Mouse (Mus musculus) CH12.LX (cell line): ENCODE measurements around the gene Col23a1. TPM values are rescaled to one million over a fixed set of nuclear protein-coding genes. Genes with fewer than 3 reads are reported as not detected.

ENCODE experiments used
- DNase-seq: peaks from one replicate; pipeline ENCODE4 v3.0.0-alpha.2; 2013; ENCODE audit errors: extremely low read depth
- H3K27ac ChIP-seq: 2 replicates; pipeline ENCODE4 v1.5.1; 2012; ENCODE audit warnings: low read depth, mild to moderate bottlenecking, control low read depth, moderate library complexity; ENCODE audit not compliant: insufficient read depth
- H3K27me3 ChIP-seq: replicated peaks from 2 replicates; pipeline ENCODE3; 2012; ENCODE audit warnings: inconsistent platforms
- H3K36me3 ChIP-seq, 2 experiments: replicated peaks in 1 of 2; 2 replicates each; pipeline versions ENCODE3 to v1.6.1; 2012; ENCODE audit warnings: inconsistent platforms in 1 of 2, low read length in 1 of 2, mild to moderate bottlenecking in 1 of 2, mixed read lengths in 1 of 2, moderate library complexity in 1 of 2; ENCODE audit not compliant: control insufficient read depth in 1 of 2, insufficient read depth in 1 of 2
- H3K4me1 ChIP-seq, 2 experiments: 2 replicates each; pipeline ENCODE4 v1.6.1; 2012; ENCODE audit warnings: inconsistent platforms in 1 of 2, moderate library complexity in 1 of 2; ENCODE audit not compliant: insufficient read depth in 2 of 2, control insufficient read depth in 1 of 2
- H3K4me2 ChIP-seq: 2 replicates; pipeline ENCODE4 v1.6.1; 2012; ENCODE audit warnings: low read depth, mild to moderate bottlenecking, control low read depth; ENCODE audit not compliant: poor library complexity, insufficient read depth, severe bottlenecking
- H3K4me3 ChIP-seq, 3 experiments: fragments of 150-350 bp in 1 of 3; sonication (generic) in 1 of 3; replicated peaks in 1 of 3; 2 replicates each; pipeline versions ENCODE3 to v1.5.1; 2011 to 2012; ENCODE audit warnings: low read depth in 2 of 3, low read length in 2 of 3, mild to moderate bottlenecking in 2 of 3, moderate library complexity in 2 of 3, control low read depth in 1 of 3, improper control_type of control experiment in 1 of 3, inconsistent platforms in 1 of 3, mixed read lengths in 1 of 3; ENCODE audit not compliant: poor library complexity in 1 of 3
- H3K79me2 ChIP-seq: replicated peaks from 2 replicates; pipeline ENCODE4 v1.6.1; 2012; ENCODE audit warnings: mild to moderate bottlenecking, moderate library complexity; ENCODE audit not compliant: control insufficient read depth, poor library complexity, insufficient read depth, severe bottlenecking; ENCODE audit errors: extremely low read depth
- H3K9ac ChIP-seq: 2 replicates; pipeline ENCODE4 v1.6.1; 2012; ENCODE audit warnings: low read depth, mild to moderate bottlenecking, control low read depth, moderate library complexity; ENCODE audit not compliant: insufficient read depth
- H3K9me3 ChIP-seq: replicated peaks from 2 replicates; pipeline ENCODE3; 2012; ENCODE audit warnings: low read length, inconsistent platforms, mixed read lengths
- BHLHE40 ChIP-seq: IDR thresholded peaks from 2 replicates; pipeline ENCODE4 v1.6.1; 2011; ENCODE audit warnings: mild to moderate bottlenecking, low read depth, low read length, improper control_type of control experiment
- CHD1 ChIP-seq: IDR thresholded peaks from 2 replicates; pipeline ENCODE4 v1.6.1; 2012; ENCODE audit warnings: low read depth, low read length, improper control_type of control experiment, inconsistent platforms
- E2F4 ChIP-seq: IDR thresholded peaks from 2 replicates; pipeline ENCODE4 v1.6.1; 2011; ENCODE audit warnings: low read depth, low read length, improper control_type of control experiment; ENCODE audit not compliant: insufficient replicate concordance
- ELF1 ChIP-seq: IDR thresholded peaks from 2 replicates; pipeline ENCODE4 v1.6.1; 2014; ENCODE audit warnings: low read depth, mild to moderate bottlenecking, inconsistent platforms, low read length, improper control_type of control experiment
- EP300 ChIP-seq: IDR thresholded peaks from 2 replicates; pipeline ENCODE4 v1.6.1; 2011; ENCODE audit warnings: low read length, improper control_type of control experiment
- HCFC1 ChIP-seq: IDR thresholded peaks from 2 replicates; pipeline ENCODE4 v1.6.1; 2012; ENCODE audit warnings: low read depth, mild to moderate bottlenecking, inconsistent platforms, low read length, improper control_type of control experiment
- IRF4 ChIP-seq: IDR thresholded peaks from 2 replicates; pipeline ENCODE4 v1.6.1; 2014; ENCODE audit warnings: low read depth, mild to moderate bottlenecking, inconsistent platforms, low read length, improper control_type of control experiment
- MAX ChIP-seq: IDR thresholded peaks from 2 replicates; pipeline ENCODE4 v1.6.1; 2011; ENCODE audit warnings: low read length, improper control_type of control experiment
- MAZ ChIP-seq: IDR thresholded peaks from 2 replicates; pipeline ENCODE4 v1.6.1; 2012; ENCODE audit warnings: low read depth, mild to moderate bottlenecking, inconsistent platforms, low read length, improper control_type of control experiment, moderate library complexity
- MYC ChIP-seq: IDR thresholded peaks from 2 replicates; pipeline ENCODE4 v1.6.1; 2011; ENCODE audit warnings: low read depth, mild to moderate bottlenecking, improper control_type of control experiment, low read length
- NRF1 ChIP-seq: IDR thresholded peaks from 2 replicates; pipeline ENCODE4 v1.6.1; 2014; ENCODE audit warnings: low read depth, mild to moderate bottlenecking, inconsistent platforms, low read length, improper control_type of control experiment, moderate library complexity
- POLR2A ChIP-seq: IDR thresholded peaks from 2 replicates; pipeline ENCODE4 v1.6.1; 2011; ENCODE audit warnings: low read depth, mild to moderate bottlenecking, improper control_type of control experiment, low read length
- POLR2AphosphoS2 ChIP-seq: IDR thresholded peaks from 2 replicates; pipeline ENCODE4 v1.6.1; 2011; ENCODE audit warnings: low read depth, low read length, improper control_type of control experiment
- RCOR1 ChIP-seq: conservative IDR thresholded peaks from 2 replicates; pipeline ENCODE4 v1.6.1; 2012; ENCODE audit warnings: low read depth, mild to moderate bottlenecking, inconsistent platforms, low read length, improper control_type of control experiment
- SIN3A ChIP-seq: IDR thresholded peaks from 2 replicates; pipeline ENCODE4 v1.6.1; 2012; ENCODE audit warnings: low read length, improper control_type of control experiment, inconsistent platforms
- SMC3 ChIP-seq: IDR thresholded peaks from 2 replicates; pipeline ENCODE4 v1.6.1; 2011; ENCODE audit warnings: low read depth, low read length, improper control_type of control experiment
- TCF12 ChIP-seq: IDR thresholded peaks from 2 replicates; pipeline ENCODE4 v1.6.1; 2014; ENCODE audit warnings: low read depth, mild to moderate bottlenecking, inconsistent platforms, low read length, improper control_type of control experiment
- USF1 ChIP-seq: IDR thresholded peaks from 2 replicates; pipeline ENCODE4 v1.6.1; 2014; ENCODE audit warnings: low read depth, mild to moderate bottlenecking, inconsistent platforms, low read length, improper control_type of control experiment
- USF2 ChIP-seq: conservative IDR thresholded peaks from 2 replicates; pipeline ENCODE4 v1.6.1; 2011; ENCODE audit warnings: low read depth, low read length, improper control_type of control experiment
- ZKSCAN1 ChIP-seq: IDR thresholded peaks from 2 replicates; pipeline ENCODE4 v1.6.1; 2012; ENCODE audit warnings: low read depth, inconsistent platforms, low read length, improper control_type of control experiment, borderline replicate concordance
- ZMIZ1 ChIP-seq: IDR thresholded peaks from 2 replicates; pipeline ENCODE4 v1.6.1; 2012; ENCODE audit warnings: low read depth, mild to moderate bottlenecking, inconsistent platforms, low read length, improper control_type of control experiment
- ZNF384 ChIP-seq: IDR thresholded peaks from 2 replicates; pipeline ENCODE4 v1.6.1; 2012; ENCODE audit warnings: low read depth, low read length, improper control_type of control experiment, inconsistent platforms
- dilution Hi-C: fragments of 300-500 bp; cut with MboI; formaldehyde crosslinking; loops from 2 replicates; pipeline ENCODE4 v1.14.3; 2020; ENCODE audit warnings: low sequenced_read_pairs; ENCODE audit not compliant: extremely low pct_unique_long_range_greater_than_20kb, extremely low pct_ligation_motif_present
- in situ Hi-C: fragments of 300-500 bp; cut with MboI; formaldehyde crosslinking; loops from 3 replicates; pipeline ENCODE4 v1.14.3; 2019; ENCODE audit warnings: low sequenced_read_pairs, low pct_ligation_motif_present, low pct_unique_long_range_greater_than_20kb, mixed read lengths
- polyA plus RNA-seq: library from polyadenylated mRNA; unstranded; fragments of >175 nt; gene quantifications from 2 replicates; pipeline ENCODE4 v1.2.1, GENCODE M21; 2012; ENCODE audit warnings: low read depth; ENCODE audit not compliant: insufficient read length
- total RNA-seq, 2 experiments: library from RNA; depleted of rRNA; stranded (reverse); fragments of 300-350 nt in 1 of 2; fragments of >200 nt in 1 of 2; gene quantifications; 2 replicates each; pipeline ENCODE4 v1.2.3; 2012 to 2014

Gene Col23a1
- total and polyA plus RNA-seq, 3 experiments: 0.04 to 0.20 (median 0.08) TPM

GRCm38 (mm10) chr11:51396451-51396850, 106.7 kb downstream of the Col23a1 start:
- in situ Hi-C loops: no loop called here
- no peak for TF ChIP-seq NRF1
- no peak for TF ChIP-seq CHD1
- no peak for TF ChIP-seq IRF4
- no peak for TF ChIP-seq ZNF384
- no peak for TF ChIP-seq SIN3A
- no peak for TF ChIP-seq MAZ
- no peak for TF ChIP-seq HCFC1
- TF ChIP-seq E2F4: no peak
- no peak for TF ChIP-seq BHLHE40
- TF ChIP-seq POLR2AphosphoS2: no peak
- no peak for TF ChIP-seq MYC
- TF ChIP-seq TCF12: no peak
- TF ChIP-seq USF1: no peak
- TF ChIP-seq POLR2A: no peak
- no peak for TF ChIP-seq ZMIZ1
- TF ChIP-seq USF2: no peak

GRCm38 (mm10) chr11:51398084-51398483, 108.4 kb downstream of the Col23a1 start:
- no peak overlapping the region for H3K27ac ChIP-seq
- TF ChIP-seq EP300 (no peak), RCOR1 (no peak), MAX (no peak), ZKSCAN1 (no peak), MYC (no peak), ELF1 (no peak), BHLHE40 (no peak), USF1 (no peak), SMC3 (no peak)
- H3K9me3 ChIP-seq: no peaks in the 10 kb centered on the region
- dilution Hi-C loops: no loop called here
- H3K79me2 ChIP-seq: no peaks in the 10 kb centered on the region
- H3K4me1 ChIP-seq: no peaks in the 10 kb centered on the region
- H3K4me3 ChIP-seq: no peak overlapping the region
- in situ Hi-C loops: no loop called here
- no peaks in the 10 kb centered on the region for H3K36me3 ChIP-seq
- no peak for DNase-seq
- peaks cover 82% of the 10 kb centered on the region for H3K27me3 ChIP-seq
- H3K9ac ChIP-seq: no peak overlapping the region
- no peak overlapping the region for H3K4me2 ChIP-seq

More at GRCm38 (mm10) chr11:51396451-51396850, 106.7 kb downstream of the Col23a1 start:
- Histone ChIP-seq H3K4me1 (no peaks in the 10 kb centered on the region), H3K9me3 (no peaks in the 10 kb centered on the region), H3K27ac (no peak overlapping the region), H3K9ac (no peak overlapping the region), H3K27me3 (peaks cover 81% of the 10 kb centered on the region), H3K4me3 (no peak overlapping the region), H3K79me2 (no peaks in the 10 kb centered on the region), H3K4me2 (no peak overlapping the region), H3K36me3 (no peaks in the 10 kb centered on the region)
- DNase-seq: no peak
- dilution Hi-C loops: no loop called here
